Mouse (Mus musculus): Measurements from ENCODE around the gene Sulf2.
"Not testable (repeated sequence)": the region's sequence is repeated elsewhere in the genome, so short reads cannot be mapped to it uniquely, and the experiment has no call there.

Gene Sulf2

GRCm38 (mm10) chr2:166155454-166155815 lies at the start of gene Sulf2:
Gene Sulf2, minus strand, starts transcription at chr2:166155663.
- DNase-seq (ENCODE audit: low spot score), result peak; percentile 69

DNA sequence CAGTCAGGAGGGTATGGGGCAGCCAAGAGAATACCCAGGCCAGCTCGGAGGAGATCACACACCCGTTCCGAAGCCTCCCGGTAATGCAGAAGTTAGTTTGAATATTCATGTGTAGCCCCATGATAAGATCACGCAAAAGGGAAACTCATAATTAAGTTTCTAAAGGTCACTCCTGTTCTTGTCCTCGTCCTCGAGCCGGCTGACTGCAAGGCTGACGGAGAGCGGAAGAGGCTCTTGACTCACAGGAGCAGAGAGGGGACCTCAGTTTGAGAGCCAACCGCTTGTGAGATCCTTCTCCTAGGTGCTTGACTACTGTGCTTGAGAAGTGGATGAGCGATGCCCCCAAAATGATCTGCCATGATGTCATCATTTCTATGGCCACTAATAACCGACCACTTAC lies 48.7 kb upstream of the Sulf2 start:
- no peak for DNase-seq (ENCODE audit: low spot score)

GRCm38 (mm10) chr2:166203647-166204046 lies 48.2 kb upstream of the Sulf2 start:
- DNase-seq (ENCODE audit: low spot score), result no peak

DNA sequence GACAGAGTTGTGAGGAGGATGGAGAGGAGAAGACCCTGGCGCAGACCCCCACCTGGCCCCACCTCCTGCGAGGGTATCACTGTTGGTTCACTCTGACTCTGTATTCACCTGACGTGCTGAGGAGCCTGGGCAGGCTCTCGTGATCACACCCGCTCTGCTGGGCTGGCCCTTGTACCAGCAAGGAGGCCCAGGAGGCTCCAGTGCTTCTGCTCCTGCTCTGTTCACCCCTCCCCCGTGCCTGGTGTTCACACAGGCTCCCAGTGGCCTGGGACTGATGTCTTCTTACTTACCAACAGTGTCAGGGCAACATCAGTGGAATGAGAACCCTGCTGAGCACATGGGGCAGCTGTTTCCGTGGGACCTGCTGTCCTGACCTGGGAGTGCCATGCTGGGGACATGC lies 42.5 kb upstream of the Sulf2 start:
- no peak for DNase-seq (ENCODE audit: low spot score)

GRCm38 (mm10) chr2:166197064-166197463 lies 41.6 kb upstream of the Sulf2 start:
- DNase-seq (ENCODE audit: low spot score), result no peak

GRCm38 (mm10) chr2:166196080-166196786 lies 40.8 kb upstream of the Sulf2 start:
- DNase-seq (ENCODE audit: low spot score), result no peak

GRCm38 (mm10) chr2:166195041-166195440 lies 39.6 kb upstream of the Sulf2 start:
- DNase-seq (ENCODE audit: low spot score), result no peak

DNA sequence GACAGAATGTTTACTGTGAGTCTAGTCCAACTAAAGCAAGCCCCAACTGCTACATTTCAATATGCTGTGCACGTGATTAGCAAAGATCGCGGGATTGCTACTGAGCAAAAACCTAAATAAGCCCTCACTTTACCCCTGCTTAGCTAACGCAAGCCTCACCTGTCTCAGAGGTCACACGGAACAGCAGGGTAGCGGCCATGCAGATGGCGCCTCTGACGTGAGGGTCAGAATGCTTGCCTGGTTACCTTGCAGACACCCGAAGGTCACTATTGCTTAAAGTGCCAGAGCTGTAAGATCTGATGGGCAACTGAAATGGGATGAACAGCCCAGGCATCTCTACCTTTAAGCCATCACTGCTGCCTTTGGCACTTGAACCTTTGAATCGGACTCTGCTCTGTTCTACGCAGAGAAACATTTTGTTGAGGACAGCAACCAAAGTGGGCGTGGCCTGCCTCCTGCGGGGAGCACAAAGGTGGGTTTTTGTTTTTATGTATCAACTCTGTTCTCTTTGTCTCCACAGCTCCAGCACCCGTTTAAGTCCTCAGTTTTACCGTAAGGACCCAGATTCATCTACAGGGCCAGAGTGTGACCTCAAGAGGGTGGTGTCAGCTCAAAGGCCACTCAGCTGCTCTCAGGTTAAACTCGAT lies 38.8 kb upstream of the Sulf2 start:
- no peak for DNase-seq (ENCODE audit: low spot score)

GRCm38 (mm10) chr2:166193509-166193908 lies 38.0 kb upstream of the Sulf2 start:
- no peak for DNase-seq (ENCODE audit: low spot score)

DNA sequence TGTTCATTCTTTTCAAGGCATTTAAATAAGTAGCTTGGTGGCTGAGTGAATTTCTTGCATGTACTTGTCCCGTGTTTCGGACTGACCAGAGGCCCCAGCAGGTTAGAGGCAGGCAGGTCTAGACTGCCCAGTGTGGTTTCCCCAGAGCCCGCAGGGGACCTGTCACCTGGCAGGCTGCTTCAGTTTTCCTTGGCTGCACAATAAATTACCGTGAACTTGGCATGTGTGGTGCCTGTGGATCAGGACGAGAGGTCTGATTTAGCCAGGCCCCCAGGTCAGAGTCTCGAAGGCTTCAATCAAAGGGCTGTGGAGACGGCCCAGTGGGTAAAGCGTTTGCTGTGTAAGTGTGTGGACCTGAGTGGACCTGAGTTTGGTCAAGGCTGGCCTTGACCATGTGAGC lies 35.4 kb upstream of the Sulf2 start:
- no peak for DNase-seq (ENCODE audit: low spot score)

DNA sequence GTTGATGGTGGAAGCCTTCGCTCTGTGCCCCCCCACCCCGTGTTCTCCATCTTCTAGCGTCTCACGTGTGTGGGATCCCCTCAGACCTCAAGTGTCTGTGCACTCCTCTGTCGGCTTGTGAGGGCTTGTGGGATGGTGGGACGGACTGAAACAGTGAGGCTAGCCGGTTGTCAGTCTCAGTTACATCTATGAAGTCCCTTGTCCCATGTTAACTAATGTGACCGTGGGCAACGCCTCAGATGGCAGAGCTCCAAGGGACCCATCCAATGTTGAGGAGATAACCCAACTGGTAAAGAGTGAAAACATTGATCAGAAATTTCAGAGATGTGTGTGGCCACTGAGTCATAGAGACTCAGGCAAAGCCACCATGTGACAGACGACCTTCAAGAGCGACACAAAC lies 33.7 kb upstream of the Sulf2 start:
- DNase-seq (ENCODE audit: low spot score), result no peak

DNA sequence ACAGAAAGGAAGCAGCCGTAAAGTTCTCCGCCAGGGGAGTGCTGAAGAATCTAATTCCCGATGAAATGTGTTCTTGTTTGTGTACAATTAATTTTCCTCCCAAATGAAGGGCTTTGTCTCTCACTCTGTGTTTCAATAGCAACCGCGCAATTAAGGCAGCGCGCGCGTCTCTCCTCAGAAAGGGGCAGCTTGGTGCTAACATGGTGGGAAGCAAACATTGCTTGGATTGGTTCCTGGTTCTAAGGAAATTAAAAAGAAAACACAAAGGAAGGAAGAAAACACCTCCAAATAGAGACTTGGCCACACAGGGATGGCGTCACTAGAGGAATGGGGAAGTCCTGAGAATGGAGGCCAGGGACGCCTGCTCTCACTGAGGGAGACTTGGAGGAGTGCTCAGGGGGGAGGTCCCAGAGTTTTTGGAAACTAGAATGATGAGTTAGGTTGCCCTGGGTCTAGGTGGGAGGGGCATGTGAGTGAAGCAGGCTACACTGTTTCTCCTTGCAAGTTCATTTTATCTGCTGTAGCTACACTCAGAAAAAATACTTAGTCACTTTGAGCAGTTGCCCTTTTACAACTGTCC lies 32.5 kb upstream of the Sulf2 start:
- DNase-seq (ENCODE audit: low spot score), result not testable (repeated sequence)

GRCm38 (mm10) chr2:166187319-166187718 lies 31.9 kb upstream of the Sulf2 start:
- DNase-seq (ENCODE audit: low spot score), result not testable (repeated sequence)

- DNase-seq (ENCODE audit: low spot score), result no peak
These were observed 30.9 kb upstream of the Sulf2 start for GRCm38 (mm10) chr2:166186244-166186948.

DNA sequence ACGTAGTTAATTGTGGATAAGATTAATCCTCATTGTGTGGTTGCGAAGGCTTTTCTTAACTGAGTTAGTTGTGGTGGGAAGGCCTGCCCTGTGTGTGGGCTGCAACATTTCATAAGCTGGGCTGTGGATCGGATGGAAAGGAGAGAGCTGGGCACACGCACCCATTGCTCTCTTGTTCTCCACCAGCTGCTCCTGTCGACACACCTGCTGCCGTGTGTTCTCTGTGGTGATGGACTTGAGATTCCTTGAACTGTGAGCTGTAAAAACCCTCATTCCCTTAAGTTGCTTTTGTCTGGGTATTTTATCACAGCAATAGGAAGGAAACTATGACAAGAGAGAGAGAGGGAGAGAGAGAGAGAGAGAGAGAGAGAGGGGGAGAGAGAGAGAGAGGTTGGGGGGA lies 30.3 kb upstream of the Sulf2 start:
- DNase-seq (ENCODE audit: low spot score), result no peak

DNA sequence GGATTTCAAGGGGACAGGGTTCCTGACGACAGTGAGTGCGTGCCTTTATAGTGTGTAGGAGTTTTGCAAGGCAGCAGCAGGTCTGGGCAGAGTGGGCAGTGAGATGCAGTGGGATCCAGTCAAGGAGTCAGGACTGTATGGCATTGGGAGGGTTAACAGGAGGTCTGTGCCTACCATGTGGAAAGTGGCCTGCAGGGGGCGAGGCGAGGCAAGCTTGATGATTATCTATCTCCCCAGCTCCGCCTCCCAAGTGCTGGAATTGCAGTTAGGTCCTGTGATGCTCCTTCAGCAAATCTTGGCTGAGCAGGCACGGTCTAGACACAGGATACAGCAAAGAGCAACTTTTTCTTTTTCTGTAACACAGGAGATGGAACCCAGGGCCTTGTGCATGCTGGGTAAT lies 29.0 kb upstream of the Sulf2 start:
- no peak for DNase-seq (ENCODE audit: low spot score)

- DNase-seq (ENCODE audit: low spot score), result no peak
These were observed 26.7 kb upstream of the Sulf2 start for GRCm38 (mm10) chr2:166182009-166182685.

- peak; percentile 38 for DNase-seq (ENCODE audit: low spot score)
These were observed 25.5 kb upstream of the Sulf2 start for GRCm38 (mm10) chr2:166180744-166181508.

GRCm38 (mm10) chr2:166180136-166180649 lies 24.7 kb upstream of the Sulf2 start:
- no peak for DNase-seq (ENCODE audit: low spot score)

GRCm38 (mm10) chr2:166179457-166180101 lies 24.1 kb upstream of the Sulf2 start:
- no peak for DNase-seq (ENCODE audit: low spot score)

Data from ovary, adult 18-20 months (tissue).